Mouse (Mus musculus) hindbrain, embryonic 16.5 days (tissue): Measurements from ENCODE around the gene Inpp5b. TPM values are rescaled to one million over a fixed set of nuclear protein-coding genes. Genes with fewer than 3 reads are reported as not detected.

Source experiments
- ATAC-seq: fragments of 200-750 bp; cut with Nextera tagmentation; 2 replicates; pipeline ENCODE4 v1.8.0; 2017; ENCODE audit warnings: moderate TSS enrichment, moderate library complexity
- H3K27ac ChIP-seq: fragments of 300-500 bp; sonication (generic); 2 replicates; pipeline ENCODE4 v1.5.1; 2014; ENCODE audit warnings: low read depth, mild to moderate bottlenecking, control low read depth, low read length, moderate library complexity
- H3K27me3 ChIP-seq: fragments of 300-500 bp; sonication (generic); replicated peaks from 2 replicates; pipeline ENCODE4 v1.6.1; 2014; ENCODE audit warnings: low read length; ENCODE audit not compliant: control insufficient read depth, insufficient read depth
- H3K36me3 ChIP-seq: fragments of 300-500 bp; sonication (generic); 2 replicates; pipeline ENCODE4 v1.6.1; 2014; ENCODE audit warnings: mild to moderate bottlenecking, low read length, moderate library complexity, mixed read lengths; ENCODE audit not compliant: control insufficient read depth, insufficient read depth
- H3K4me1 ChIP-seq: fragments of 300-500 bp; sonication (generic); 2 replicates; pipeline ENCODE4 v1.6.1; 2014; ENCODE audit warnings: low read depth, low read length; ENCODE audit not compliant: control insufficient read depth, insufficient read depth
- H3K4me2 ChIP-seq: fragments of 300-500 bp; sonication (generic); 2 replicates; pipeline ENCODE4 v1.6.1; 2014; ENCODE audit warnings: mild to moderate bottlenecking, low read length, control low read depth, moderate library complexity
- H3K4me3 ChIP-seq: fragments of 300-500 bp; sonication (generic); 2 replicates; pipeline ENCODE4 v1.5.1; 2014; ENCODE audit warnings: mild to moderate bottlenecking, low read length, control low read depth, moderate library complexity
- H3K9ac ChIP-seq: fragments of 300-500 bp; sonication (generic); 2 replicates; pipeline ENCODE4 v1.6.1; 2014; ENCODE audit warnings: low read depth, mild to moderate bottlenecking, control low read depth, low read length, moderate library complexity
- H3K9me3 ChIP-seq: fragments of 300-500 bp; sonication (generic); 2 replicates; pipeline ENCODE4 v1.6.1; 2014; ENCODE audit warnings: mild to moderate bottlenecking, low read length, moderate library complexity; ENCODE audit not compliant: control insufficient read depth
- WGBS: fragments of 180-500 bp; shearing (Covaris S2); extraction: QIAGEN DNeasy Blood & Tissue Kit; methylation state at CpG from one replicate; pipeline ENCODE4 v1.1.7; 2014; 5-methylcytosine and 5-hydroxymethylcytosine counted together
- polyA plus RNA-seq: library from polyadenylated mRNA; unstranded; fragments of >200 nt; fragmentation: Nextera tagmentation; extraction: Ambion mirVana; gene quantifications from 2 replicates; pipeline ENCODE4 v1.2.1, GENCODE M21; 2015

Inpp5b gene
- polyA plus RNA-seq, 1 experiment from 2014 or later: 18.4 TPM

DNA sequence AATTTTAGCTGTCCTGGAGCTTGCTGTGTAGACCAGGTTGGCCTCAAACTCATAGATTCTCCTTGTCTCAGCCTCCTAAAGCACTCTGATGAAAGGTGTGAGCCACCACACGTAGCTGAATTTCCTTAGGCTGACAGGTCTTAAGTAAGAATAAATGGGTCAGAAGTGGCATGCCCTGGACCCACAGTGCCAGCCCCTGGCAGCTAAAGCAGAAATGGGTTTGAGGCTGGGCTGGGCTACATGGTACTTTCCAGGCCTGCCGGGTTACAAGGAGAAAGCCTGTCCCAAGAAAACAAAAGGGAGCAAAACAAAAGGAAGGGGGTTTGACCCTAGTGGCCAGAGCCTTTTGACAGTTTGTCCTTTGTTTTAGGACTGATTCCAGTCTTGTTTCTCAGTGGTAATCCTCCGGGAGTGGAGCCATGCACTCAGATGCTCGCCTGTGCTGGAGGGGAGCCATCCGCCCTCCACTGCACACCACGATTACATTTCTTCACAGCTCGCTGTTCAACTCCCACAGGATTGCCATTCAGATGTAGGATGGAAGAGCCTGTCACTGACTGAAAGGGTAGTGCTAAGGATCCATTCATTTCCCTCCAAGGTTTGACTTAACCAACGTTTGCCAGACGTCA lies 69.8 kb downstream of the Inpp5b start:
- peaks cover 7% of the 10 kb centered on the region for H3K4me1 ChIP-seq
- ATAC-seq: peak; percentile 54
- H3K4me3 ChIP-seq: no peak overlapping the region
- no peak overlapping the region for H3K4me2 ChIP-seq
- peak overlapping the region; percentile 26; the same call in 1 of the 2 replicates for H3K9ac ChIP-seq
- no peaks in the 10 kb centered on the region for H3K9me3 ChIP-seq
- H3K36me3 ChIP-seq: peaks cover 4% of the 10 kb centered on the region; the same call in 1 of the 2 replicates
- WGBS: 16% methylated on average over 9 of the region's 9 CpGs
- H3K27ac ChIP-seq: 0 out of 2 replicates have a peak overlapping the region, but pooled peaks have one; percentile 12
- H3K27me3 ChIP-seq: no peaks in the 10 kb centered on the region

DNA sequence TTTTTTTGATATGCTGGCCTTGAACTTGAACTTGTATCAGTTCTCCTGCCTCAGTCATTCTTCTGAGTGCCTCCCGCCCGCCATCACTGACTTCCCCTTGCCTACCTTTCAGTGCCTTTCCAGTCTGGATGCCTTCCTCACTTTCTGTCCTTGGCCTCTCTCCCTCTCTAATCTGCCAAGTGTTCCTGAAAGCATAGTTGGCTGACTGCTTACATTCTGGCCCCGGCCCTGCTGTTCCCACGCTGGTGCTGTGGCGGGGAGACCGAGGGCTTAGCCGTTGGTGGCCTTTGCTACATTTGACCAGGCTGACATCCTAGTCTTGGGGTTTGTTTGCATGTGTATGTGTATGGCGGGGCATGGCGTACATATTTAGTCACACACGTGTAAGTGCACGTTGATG lies 74.3 kb downstream of the Inpp5b start:
- ATAC-seq: no peak
- peaks cover 1% of the 10 kb centered on the region for H3K36me3 ChIP-seq
- no peaks in the 10 kb centered on the region for H3K9me3 ChIP-seq
- no peak overlapping the region for H3K4me3 ChIP-seq
- H3K27ac ChIP-seq: no peak overlapping the region
- 85% methylated on average over 11 of the region's 11 CpGs for WGBS
- no peak overlapping the region for H3K4me2 ChIP-seq
- H3K27me3 ChIP-seq: no peaks in the 10 kb centered on the region
- peaks cover 7% of the 10 kb centered on the region for H3K4me1 ChIP-seq
- no peak overlapping the region for H3K9ac ChIP-seq

DNA sequence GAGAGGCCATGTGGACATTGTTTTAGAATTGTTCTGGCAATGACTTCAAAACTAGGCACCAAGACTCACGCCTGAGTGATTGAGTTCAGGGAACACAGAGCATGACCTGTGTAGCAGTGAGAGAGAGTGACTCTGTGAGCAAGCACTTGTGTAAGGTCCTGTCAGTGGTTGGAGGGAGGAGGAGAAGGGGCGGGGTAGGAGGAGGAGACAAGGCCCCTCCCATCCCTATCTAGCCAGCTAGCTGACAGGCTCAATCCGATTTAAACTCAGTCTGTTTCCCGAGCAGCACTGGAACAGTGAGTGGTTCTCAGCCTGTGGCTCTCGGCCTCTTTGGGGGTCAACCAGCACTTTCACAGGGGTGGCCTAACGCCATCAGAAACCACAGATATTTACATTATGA lies 76.2 kb downstream of the Inpp5b start:
- no peaks in the 10 kb centered on the region for H3K4me1 ChIP-seq
- H3K9me3 ChIP-seq: no peaks in the 10 kb centered on the region
- ATAC-seq: peak; percentile 75; the same call in 1 of the 2 replicates
- no peaks in the 10 kb centered on the region for H3K27me3 ChIP-seq
- no peak overlapping the region for H3K9ac ChIP-seq
- peaks cover 8% of the 10 kb centered on the region for H3K36me3 ChIP-seq
- H3K4me3 ChIP-seq: no peak overlapping the region
- 15% methylated on average over 6 of the region's 6 CpGs for WGBS
- H3K4me2 ChIP-seq: no peak overlapping the region
- no peak overlapping the region for H3K27ac ChIP-seq

DNA sequence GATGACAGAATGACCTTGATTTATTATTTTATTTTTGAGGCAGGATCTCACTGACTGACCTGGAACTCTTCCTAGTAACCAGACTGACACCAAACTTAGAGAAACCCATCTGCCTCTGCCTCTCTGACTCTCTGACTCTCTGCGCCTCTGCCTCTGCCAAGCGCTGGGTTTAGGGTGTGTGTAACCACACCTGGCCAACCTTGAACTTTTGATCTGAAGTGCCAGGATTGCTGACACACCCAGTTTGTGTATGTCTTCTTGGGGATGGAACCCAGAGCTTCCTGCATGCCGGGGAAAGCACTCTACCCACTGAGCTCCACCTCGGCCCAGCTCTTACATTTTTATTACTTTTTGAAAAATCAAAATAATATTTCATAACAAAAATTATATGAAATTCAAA lies 77.2 kb downstream of the Inpp5b start:
- H3K36me3 ChIP-seq: peaks cover 10% of the 10 kb centered on the region
- H3K4me2 ChIP-seq: no peak overlapping the region
- no peak overlapping the region for H3K27ac ChIP-seq
- no peak overlapping the region for H3K9ac ChIP-seq
- H3K27me3 ChIP-seq: no peaks in the 10 kb centered on the region
- no peaks in the 10 kb centered on the region for H3K4me1 ChIP-seq
- no peak overlapping the region for H3K4me3 ChIP-seq
- H3K9me3 ChIP-seq: no peaks in the 10 kb centered on the region
- no peak for ATAC-seq
- WGBS: 89% methylated on average over 4 of the region's 4 CpGs

DNA sequence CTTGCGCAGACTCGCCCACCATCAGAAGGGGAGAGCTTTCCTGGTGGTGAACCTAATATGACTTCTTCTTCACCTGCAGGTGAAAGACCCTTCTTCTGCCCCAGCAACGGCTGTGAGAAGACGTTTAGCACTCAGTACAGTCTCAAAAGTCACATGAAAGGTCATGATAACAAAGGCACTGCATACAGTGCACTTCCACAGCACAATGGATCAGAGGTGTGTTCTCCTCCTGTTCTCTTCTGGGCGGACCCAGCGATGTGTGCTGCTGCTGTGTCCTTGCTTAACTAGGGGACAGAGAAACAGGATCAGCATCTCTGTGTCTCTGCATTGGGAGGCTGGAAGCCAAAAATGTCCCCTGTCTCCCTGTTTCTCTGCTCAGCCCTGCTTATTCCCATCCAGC lies 83.3 kb downstream of the Inpp5b start:
- H3K9me3 ChIP-seq: no peaks in the 10 kb centered on the region
- no peak overlapping the region for H3K4me2 ChIP-seq
- WGBS: 95% methylated on average over 6 of the region's 6 CpGs
- no peak overlapping the region for H3K27ac ChIP-seq
- no peak overlapping the region for H3K9ac ChIP-seq
- no peak for ATAC-seq
- H3K27me3 ChIP-seq: no peaks in the 10 kb centered on the region
- no peaks in the 10 kb centered on the region for H3K4me1 ChIP-seq
- H3K4me3 ChIP-seq: no peak overlapping the region
- peaks cover 25% of the 10 kb centered on the region for H3K36me3 ChIP-seq

DNA sequence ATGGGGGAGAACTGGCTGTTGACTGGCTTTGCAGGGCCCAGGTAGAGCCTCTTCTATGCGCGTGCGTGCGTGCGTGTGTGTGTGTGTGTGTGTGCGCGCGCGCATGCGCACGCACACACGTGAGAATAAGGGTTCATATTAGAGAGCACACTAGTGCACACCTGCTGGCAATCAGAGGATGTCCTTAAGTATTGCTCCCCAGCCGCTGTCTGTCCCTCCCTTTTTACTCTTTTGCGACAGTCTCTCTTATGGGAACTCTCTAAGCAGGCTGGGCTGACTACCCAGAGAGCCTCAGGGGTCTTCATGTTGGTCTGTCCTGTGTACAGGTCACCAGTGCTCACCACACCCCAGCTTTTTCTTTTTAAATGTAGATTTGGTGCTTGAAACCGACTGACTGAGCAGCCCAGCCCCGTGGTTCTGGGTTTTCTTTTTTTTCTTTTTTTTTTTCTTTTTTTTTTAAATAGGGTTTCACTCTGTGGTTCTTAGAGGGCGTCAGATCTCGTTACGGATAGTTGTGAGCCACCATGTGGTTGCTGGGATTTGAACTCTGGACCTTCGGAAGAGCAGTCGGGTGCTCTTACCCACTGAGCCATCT lies 83.8 kb downstream of the Inpp5b start:
- H3K27me3 ChIP-seq: no peaks in the 10 kb centered on the region
- peaks cover 25% of the 10 kb centered on the region for H3K36me3 ChIP-seq
- no peak overlapping the region for H3K27ac ChIP-seq
- no peak overlapping the region for H3K4me2 ChIP-seq
- no peaks in the 10 kb centered on the region for H3K9me3 ChIP-seq
- WGBS: 95% methylated on average over 21 of the region's 21 CpGs
- no peak for ATAC-seq
- H3K4me3 ChIP-seq: no peak overlapping the region
- no peaks in the 10 kb centered on the region for H3K4me1 ChIP-seq
- H3K9ac ChIP-seq: no peak overlapping the region

DNA sequence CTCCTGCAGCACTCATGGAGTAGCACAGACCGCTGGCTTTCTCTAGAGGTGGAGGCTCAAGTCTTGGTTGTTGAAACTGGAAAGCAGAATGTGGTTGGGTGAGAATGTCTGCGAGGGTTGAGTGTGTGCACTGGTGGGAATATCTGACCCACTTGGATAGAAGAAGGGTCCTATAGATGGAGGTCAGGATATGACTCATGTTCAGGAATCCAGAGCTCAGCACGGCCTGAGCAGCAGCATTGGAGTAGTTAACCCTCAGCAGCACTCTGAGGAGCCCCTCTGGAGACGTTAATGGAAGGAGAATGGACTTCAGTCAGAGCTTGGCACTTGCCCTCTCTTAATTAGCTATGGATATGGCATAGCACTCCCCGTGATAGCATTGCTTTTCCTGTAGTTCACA lies 88.0 kb downstream of the Inpp5b start:
- no peak overlapping the region for H3K27ac ChIP-seq
- 81% methylated on average over 5 of the region's 5 CpGs for WGBS
- H3K36me3 ChIP-seq: peaks cover 18% of the 10 kb centered on the region
- ATAC-seq: no peak
- H3K9ac ChIP-seq: no peak overlapping the region
- H3K27me3 ChIP-seq: no peaks in the 10 kb centered on the region
- no peak overlapping the region for H3K4me2 ChIP-seq
- H3K9me3 ChIP-seq: no peaks in the 10 kb centered on the region
- H3K4me1 ChIP-seq: no peaks in the 10 kb centered on the region
- no peak overlapping the region for H3K4me3 ChIP-seq

DNA sequence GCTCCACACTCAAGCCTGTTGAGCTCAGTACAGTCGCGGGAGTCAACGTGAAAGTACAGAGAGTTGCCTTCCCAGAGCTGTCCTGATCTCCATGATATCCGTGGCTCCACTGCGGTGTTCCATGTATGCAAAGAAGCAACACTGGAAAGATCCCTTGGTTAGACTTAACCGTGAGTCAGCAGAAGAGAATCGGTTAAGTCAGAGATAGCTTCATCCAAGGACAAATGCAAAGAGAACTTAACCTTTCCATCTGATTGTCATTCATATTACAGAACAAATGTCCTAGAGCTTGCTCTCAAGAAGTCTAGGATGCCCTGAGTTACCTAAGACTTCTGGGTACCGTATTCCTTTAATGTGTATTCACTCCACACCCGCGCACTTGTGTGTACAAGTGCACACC lies 91.1 kb downstream of the Inpp5b start:
- Histone ChIP-seq H3K27me3 (no peaks in the 10 kb centered on the region), H3K9ac (no peak overlapping the region), H3K9me3 (no peaks in the 10 kb centered on the region), H3K4me2 (no peak overlapping the region), H3K36me3 (peaks cover 7% of the 10 kb centered on the region), H3K4me3 (no peak overlapping the region), H3K27ac (no peak overlapping the region), H3K4me1 (no peaks in the 10 kb centered on the region)
- 94% methylated on average over 10 of the region's 10 CpGs for WGBS
- no peak for ATAC-seq

DNA sequence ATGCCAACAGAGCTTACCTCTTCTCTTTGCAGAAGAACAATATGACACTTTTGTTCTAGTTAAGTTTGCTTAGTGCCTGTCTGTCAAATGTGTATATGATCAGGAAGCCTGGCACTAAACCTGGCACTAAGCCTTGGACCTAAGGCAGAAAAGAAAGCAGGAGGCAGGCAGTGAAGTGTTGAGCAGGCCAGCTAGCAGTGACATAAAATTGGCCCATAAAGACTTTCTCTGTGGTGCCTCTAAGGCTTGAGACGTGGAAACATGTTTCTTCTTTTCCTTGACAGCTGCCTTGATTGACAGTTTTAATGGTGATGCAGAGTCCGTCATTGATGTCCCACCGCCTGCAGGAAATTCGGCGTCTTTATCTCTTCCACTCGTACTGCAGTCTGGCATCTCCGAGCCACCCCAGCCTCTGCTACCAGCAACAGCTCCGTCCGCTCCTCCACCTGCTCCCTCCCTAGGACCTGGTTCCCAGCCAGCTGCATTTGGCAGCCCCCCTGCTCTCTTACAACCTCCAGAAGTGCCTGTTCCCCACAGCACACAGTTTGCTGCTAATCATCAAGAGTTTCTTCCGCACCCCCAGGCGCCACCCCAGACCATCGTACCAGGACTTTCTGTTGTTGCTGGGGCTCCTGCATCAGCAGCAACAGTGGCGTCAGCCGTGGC lies 96.5 kb downstream of the Inpp5b start:
- 84% methylated on average over 14 of the region's 14 CpGs for WGBS

More for the DNA sequence above, 96.5 kb downstream of the Inpp5b start:
- no peak for ATAC-seq
- Histone ChIP-seq H3K36me3 (peaks cover 25% of the 10 kb centered on the region), H3K27ac (no peak overlapping the region), H3K27me3 (no peaks in the 10 kb centered on the region), H3K9ac (no peak overlapping the region), H3K4me2 (no peak overlapping the region), H3K4me1 (no peaks in the 10 kb centered on the region), H3K4me3 (no peak overlapping the region), H3K9me3 (no peaks in the 10 kb centered on the region)
